Mouse (Mus musculus): ENCODE measurements around the gene Stk36. TPM values are rescaled to one million over a fixed set of nuclear protein-coding genes. Genes with fewer than 3 reads are reported as not detected.

The Stk36 gene
- 4.3 and 4.6 TPM in 2 replicates for polyA plus RNA-seq (2014; fragmentation: Nextera tagmentation; extraction: Ambion mirVana)

DNA sequence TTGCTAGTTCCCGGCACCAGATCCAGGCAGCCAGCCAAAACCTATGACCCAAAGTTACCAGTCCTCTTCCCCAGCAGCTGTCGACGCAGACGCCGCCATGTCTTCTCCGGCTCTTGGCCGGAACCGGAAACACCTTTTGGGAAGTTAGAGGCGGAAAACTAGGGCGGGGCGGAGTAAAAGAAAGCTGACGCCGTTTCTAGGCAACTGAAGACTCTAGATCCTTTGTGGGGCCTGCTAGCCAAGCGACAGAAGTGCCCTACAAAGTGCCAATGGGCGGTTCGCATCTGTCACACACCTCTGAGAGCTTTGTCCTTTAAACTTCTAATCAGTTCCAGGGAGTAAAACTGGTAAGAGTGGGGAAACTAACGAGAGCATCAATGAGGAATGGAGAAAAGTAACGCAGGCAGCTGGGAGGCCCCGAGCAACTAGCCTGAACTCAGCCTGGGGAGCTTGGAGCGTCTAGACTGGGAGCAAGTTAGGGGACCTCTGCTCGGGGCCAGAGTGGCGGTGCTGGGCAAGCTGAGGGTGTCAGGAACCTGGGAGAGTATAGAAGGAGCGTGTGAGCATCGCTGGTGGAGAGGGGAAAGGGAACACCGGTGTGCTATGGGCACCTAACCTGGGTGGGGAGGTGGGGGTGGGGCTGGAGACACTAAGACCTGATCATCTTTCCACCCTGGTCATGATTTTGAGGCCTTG lies at the start of gene Stk36, which contains the start of gene Rnf25:
Gene Stk36 (plus strand): TSS at position 179 of the 696 bp plus-strand sequence.
Gene Rnf25 (minus strand): TSS at position 131 of the 696 bp plus-strand sequence.
- H3K4me3 ChIP-seq (ENCODE audit: low read depth, low read length) = peak within 1 kb of the TSS; percentile 88
- ATAC-seq (replicated peaks; ENCODE audit: insufficient number of reproducible peaks, low FRiP score, low TSS enrichment) = peak; percentile 82
- peak within 1 kb of the TSS; percentile 85 for H3K4me2 ChIP-seq
- 10% methylated on average over 25 of the region's 25 CpGs for WGBS (ENCODE audit: insufficient replicate concordance)
- peaks cover 6% of the 10 kb centered on the region; the same call in 1 of the 2 replicates for H3K4me1 ChIP-seq (ENCODE audit: control insufficient read depth, insufficient read depth, low read length)
- H3K27ac ChIP-seq (ENCODE audit: low read depth, low read length) = 0 out of 2 replicates have a peak within 1 kb of the TSS, but pooled peaks have one; percentile 15
- H3K36me3 ChIP-seq (ENCODE audit: control insufficient read depth, insufficient read depth, low read length) = peaks cover 9% of the 10 kb centered on the region; the same call in 1 of the 2 replicates
- H3K27me3 ChIP-seq (ENCODE audit: control insufficient read depth, insufficient read depth, low read length) = no peaks in the 10 kb centered on the region
- H3K9me3 ChIP-seq (replicated peaks; ENCODE audit: control insufficient read depth, low read length) = no peaks in the 10 kb centered on the region
- peak within 1 kb of the TSS; percentile 88 for H3K9ac ChIP-seq (ENCODE audit: low read depth, low read length)

DNA sequence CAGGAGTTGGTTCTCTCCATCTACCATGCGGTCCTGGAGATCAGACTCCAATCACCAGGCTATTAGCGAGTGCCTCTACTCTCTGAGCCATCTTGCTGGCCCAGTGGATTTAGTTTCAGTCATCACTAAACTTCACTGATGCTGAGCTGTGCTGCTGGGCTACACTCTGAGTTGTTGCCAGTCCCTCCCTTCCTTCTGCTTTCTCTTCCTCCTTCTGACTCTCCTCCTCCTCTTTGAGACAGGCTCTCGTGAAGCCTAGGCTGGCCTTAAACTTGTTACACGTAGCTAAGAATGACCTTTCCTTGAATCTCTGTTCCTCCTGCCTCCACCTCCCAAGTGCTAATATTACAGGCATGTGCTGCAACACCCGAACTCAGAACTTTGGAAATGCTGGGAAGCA lies 42.2 kb upstream of the Stk36 start:
- H3K4me1 ChIP-seq (ENCODE audit: control insufficient read depth, insufficient read depth, low read length) = no peaks in the 10 kb centered on the region
- H3K4me3 ChIP-seq (ENCODE audit: low read depth, low read length) = no peak overlapping the region
- no peaks in the 10 kb centered on the region for H3K9me3 ChIP-seq (replicated peaks; ENCODE audit: control insufficient read depth, low read length)
- ATAC-seq (replicated peaks; ENCODE audit: insufficient number of reproducible peaks, low FRiP score, low TSS enrichment) = no peak
- H3K4me2 ChIP-seq = no peak overlapping the region
- H3K27ac ChIP-seq (ENCODE audit: low read depth, low read length) = no peak overlapping the region
- H3K9ac ChIP-seq (ENCODE audit: low read depth, low read length) = no peak overlapping the region
- no peaks in the 10 kb centered on the region for H3K36me3 ChIP-seq (ENCODE audit: control insufficient read depth, insufficient read depth, low read length)
- WGBS (ENCODE audit: insufficient replicate concordance) = 67% methylated on average over 5 of the region's 5 CpGs
- no peaks in the 10 kb centered on the region for H3K27me3 ChIP-seq (ENCODE audit: control insufficient read depth, insufficient read depth, low read length)

DNA sequence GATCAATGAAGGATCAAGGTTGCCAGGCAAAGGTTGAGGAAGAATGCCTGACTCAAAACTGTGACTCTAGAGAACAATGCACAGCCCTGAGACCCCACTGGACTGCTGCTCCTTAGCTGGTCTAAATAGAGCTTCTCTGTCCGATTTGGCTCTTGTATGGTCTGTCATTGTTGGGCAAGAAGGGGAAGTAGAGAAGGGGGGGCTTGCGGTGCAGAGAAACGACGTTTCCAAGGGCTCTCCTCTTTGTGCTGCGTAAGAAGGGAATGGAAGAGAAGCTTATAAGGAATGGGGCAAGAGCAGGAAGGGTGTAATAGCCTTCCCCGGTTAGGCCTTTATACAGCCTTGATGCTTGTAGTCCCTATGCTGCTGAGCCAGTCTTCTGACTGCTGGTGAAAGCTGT lies 35.4 kb upstream of the Stk36 start:
- Histone ChIP-seq H3K4me2 (no peak overlapping the region), H3K27ac (ENCODE audit: low read depth, low read length) (no peak overlapping the region), H3K27me3 (ENCODE audit: control insufficient read depth, insufficient read depth, low read length) (no peaks in the 10 kb centered on the region), H3K9me3 (replicated peaks; ENCODE audit: control insufficient read depth, low read length) (no peaks in the 10 kb centered on the region), H3K9ac (ENCODE audit: low read depth, low read length) (no peak overlapping the region), H3K4me3 (ENCODE audit: low read depth, low read length) (no peak overlapping the region), H3K4me1 (ENCODE audit: control insufficient read depth, insufficient read depth, low read length) (no peaks in the 10 kb centered on the region), H3K36me3 (ENCODE audit: control insufficient read depth, insufficient read depth, low read length) (peaks cover 21% of the 10 kb centered on the region)
- no peak for ATAC-seq (replicated peaks; ENCODE audit: insufficient number of reproducible peaks, low FRiP score, low TSS enrichment)
- WGBS (ENCODE audit: insufficient replicate concordance) = 93% methylated on average over 6 of the region's 6 CpGs

DNA sequence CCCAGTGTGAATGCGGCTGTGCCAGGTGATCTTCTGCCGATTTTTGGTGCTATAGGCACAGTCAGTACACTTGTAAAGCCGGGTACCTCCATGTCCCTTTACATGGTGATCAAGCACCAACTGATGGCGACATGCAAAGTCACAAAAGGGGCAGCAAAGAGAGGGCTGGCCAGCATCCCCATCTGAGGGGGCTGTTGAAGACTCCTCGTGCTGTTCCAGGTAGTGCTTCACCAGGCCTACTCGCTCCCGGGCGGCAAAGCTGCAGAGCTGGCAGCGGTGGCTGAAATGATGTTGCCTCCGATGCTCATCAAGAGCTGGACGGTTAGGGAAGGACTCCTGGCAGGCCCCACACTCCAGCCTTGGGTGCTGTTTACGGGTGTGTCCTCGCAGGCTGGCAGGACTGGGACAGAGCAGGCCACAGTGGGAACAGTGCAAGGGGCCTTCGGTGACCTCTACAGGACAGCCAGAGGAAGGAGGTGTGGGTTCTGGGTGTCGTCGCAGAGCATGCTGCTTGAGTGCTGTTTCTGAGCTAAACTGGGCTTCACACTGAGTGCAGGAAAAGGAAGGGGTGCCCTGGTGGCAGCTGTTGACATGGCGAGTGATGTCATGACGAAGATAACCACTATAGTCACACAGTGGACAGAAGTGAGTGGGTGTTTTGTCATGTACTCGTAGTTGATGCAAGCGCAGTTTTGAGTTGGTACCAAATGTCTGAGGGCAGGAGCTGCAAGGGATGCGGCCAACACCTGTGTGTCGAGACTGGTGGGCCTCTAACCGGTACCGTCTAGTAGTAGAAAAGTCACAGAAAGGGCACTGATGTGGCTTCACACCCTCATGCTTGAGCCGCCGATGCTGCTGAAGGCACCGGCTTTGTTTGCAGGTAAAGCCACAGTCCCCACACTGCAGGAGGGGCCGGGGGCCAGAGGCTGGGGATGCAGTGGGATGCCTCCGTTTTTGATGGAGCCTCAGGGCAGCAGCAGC lies 31.2 kb upstream of the Stk36 start:
- Histone ChIP-seq H3K4me3 (ENCODE audit: low read depth, low read length) (no peak overlapping the region), H3K4me2 (no peak overlapping the region), H3K36me3 (ENCODE audit: control insufficient read depth, insufficient read depth, low read length) (peaks cover 39% of the 10 kb centered on the region), H3K27me3 (ENCODE audit: control insufficient read depth, insufficient read depth, low read length) (no peaks in the 10 kb centered on the region), H3K4me1 (ENCODE audit: control insufficient read depth, insufficient read depth, low read length) (no peaks in the 10 kb centered on the region), H3K9me3 (replicated peaks; ENCODE audit: control insufficient read depth, low read length) (no peaks in the 10 kb centered on the region), H3K27ac (ENCODE audit: low read depth, low read length) (no peak overlapping the region), H3K9ac (ENCODE audit: low read depth, low read length) (no peak overlapping the region)
- ATAC-seq (replicated peaks; ENCODE audit: insufficient number of reproducible peaks, low FRiP score, low TSS enrichment) = peak; percentile 59
- WGBS (ENCODE audit: insufficient replicate concordance) = 86% methylated on average over 29 of the region's 29 CpGs

DNA sequence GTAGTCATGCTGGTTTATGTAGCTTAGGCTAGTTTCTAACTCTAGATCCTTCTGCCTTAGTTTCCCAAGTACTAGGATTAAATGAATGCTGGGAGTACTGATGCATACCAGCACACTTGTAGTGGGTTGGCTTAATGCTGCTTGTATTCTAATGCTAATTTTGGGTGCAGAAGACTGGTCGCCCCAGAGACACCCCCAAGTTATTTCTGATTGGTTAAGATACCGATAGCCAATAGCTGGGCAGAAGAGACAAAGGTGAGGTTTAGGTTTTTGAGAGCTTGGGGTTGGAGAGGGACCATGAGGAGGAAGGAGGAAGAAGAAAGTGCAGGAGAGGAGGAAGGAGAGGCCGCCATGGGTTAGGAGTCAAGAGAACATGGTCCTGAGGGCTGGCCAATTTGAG lies 18.6 kb upstream of the Stk36 start:
- no peak overlapping the region for H3K27ac ChIP-seq (ENCODE audit: low read depth, low read length)
- no peak overlapping the region for H3K4me3 ChIP-seq (ENCODE audit: low read depth, low read length)
- no peaks in the 10 kb centered on the region for H3K27me3 ChIP-seq (ENCODE audit: control insufficient read depth, insufficient read depth, low read length)
- no peak for ATAC-seq (replicated peaks; ENCODE audit: insufficient number of reproducible peaks, low FRiP score, low TSS enrichment)
- no peak overlapping the region for H3K4me2 ChIP-seq
- H3K36me3 ChIP-seq (ENCODE audit: control insufficient read depth, insufficient read depth, low read length) = peaks cover 7% of the 10 kb centered on the region; the same call in 1 of the 2 replicates
- no peaks in the 10 kb centered on the region for H3K9me3 ChIP-seq (replicated peaks; ENCODE audit: control insufficient read depth, low read length)
- H3K9ac ChIP-seq (ENCODE audit: low read depth, low read length) = no peak overlapping the region
- H3K4me1 ChIP-seq (ENCODE audit: control insufficient read depth, insufficient read depth, low read length) = peaks cover 21% of the 10 kb centered on the region
- WGBS (ENCODE audit: insufficient replicate concordance) = 81% methylated on average over 3 of the region's 3 CpGs

DNA sequence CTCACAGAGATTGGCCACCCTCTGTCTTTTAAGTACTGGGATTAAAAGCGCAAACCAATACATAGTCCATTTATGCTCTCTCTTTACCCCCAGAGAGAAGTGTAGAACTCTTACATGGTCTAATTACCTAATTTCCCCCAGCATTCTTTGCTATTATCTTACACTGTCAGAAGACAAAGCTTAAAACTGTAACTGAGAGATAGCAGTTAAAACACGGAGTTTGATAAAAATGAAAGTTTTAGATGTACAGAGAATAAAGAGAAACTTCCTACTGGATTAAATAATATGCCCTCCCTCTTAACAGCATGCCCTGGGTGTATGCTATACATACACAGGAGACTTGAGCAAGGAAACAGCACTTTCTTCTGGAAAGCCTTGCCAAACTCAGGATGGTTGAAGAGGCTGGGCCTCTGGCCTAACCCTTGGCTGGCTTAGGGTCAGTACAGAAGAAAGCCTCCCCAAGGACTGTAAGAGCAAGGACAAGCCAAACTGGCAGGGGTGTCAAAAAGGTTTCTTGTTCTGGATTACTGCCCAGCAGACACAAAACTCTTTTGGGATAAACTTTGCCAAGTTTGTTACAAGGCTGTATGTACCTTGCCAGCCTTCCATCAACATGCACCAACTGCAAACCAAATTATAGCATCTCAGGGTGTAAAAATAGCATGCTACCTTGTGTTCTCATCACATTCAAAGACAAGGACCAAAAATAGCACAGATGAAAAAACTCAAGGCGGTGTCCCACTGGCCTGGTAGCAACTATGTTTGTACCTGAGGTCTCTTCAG lies 16.4 kb upstream of the Stk36 start:
- Histone ChIP-seq H3K9ac (ENCODE audit: low read depth, low read length) (0 out of 2 replicates have a peak overlapping the region, but pooled peaks have one; percentile 6), H3K4me3 (ENCODE audit: low read depth, low read length) (no peak overlapping the region), H3K27me3 (ENCODE audit: control insufficient read depth, insufficient read depth, low read length) (no peaks in the 10 kb centered on the region), H3K4me2 (peak overlapping the region; percentile 17; the same call in 1 of the 2 replicates), H3K4me1 (ENCODE audit: control insufficient read depth, insufficient read depth, low read length) (peaks cover 21% of the 10 kb centered on the region), H3K36me3 (ENCODE audit: control insufficient read depth, insufficient read depth, low read length) (0 out of 2 replicates have a peak, but pooled peaks cover 3% of the 10 kb centered on the region), H3K27ac (ENCODE audit: low read depth, low read length) (no peak overlapping the region), H3K9me3 (replicated peaks; ENCODE audit: control insufficient read depth, low read length) (no peaks in the 10 kb centered on the region)
- no peak for ATAC-seq (replicated peaks; ENCODE audit: insufficient number of reproducible peaks, low FRiP score, low TSS enrichment)
- 73% methylated on average over 3 of the region's 3 CpGs for WGBS (ENCODE audit: insufficient replicate concordance)

DNA sequence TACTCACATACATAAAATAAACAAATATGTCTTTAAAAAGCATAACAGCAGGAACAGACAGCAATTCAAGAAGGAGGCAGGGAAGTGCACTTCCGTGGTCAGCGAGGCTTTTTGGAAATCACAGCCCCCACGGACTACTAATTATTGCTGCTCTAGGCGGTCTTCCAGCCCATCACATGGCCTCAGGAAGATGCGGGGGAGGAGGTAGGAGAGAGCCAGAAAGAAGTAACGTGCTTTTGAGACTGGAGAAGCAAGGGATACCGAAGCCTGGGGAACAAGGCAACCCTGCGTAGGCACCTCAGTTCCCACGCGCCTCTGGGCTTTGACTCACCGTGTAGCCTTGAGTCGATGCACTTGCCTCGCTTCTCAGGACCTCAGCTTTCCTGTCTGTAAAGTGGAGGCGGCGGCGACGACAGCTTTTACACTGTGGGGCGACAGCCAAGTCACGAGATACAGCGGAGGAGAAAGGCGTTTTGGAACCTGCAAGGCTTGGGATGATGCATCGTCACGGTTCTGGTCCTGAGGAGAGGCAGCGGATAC lies 13.9 kb upstream of the Stk36 start:
- Histone ChIP-seq H3K9ac (ENCODE audit: low read depth, low read length) (peak overlapping the region; percentile 81), H3K27ac (ENCODE audit: low read depth, low read length) (peak overlapping the region; percentile 70), H3K4me2 (peak overlapping the region; percentile 95), H3K27me3 (ENCODE audit: control insufficient read depth, insufficient read depth, low read length) (no peaks in the 10 kb centered on the region), H3K4me1 (ENCODE audit: control insufficient read depth, insufficient read depth, low read length) (peaks cover 21% of the 10 kb centered on the region), H3K9me3 (replicated peaks; ENCODE audit: control insufficient read depth, low read length) (no peaks in the 10 kb centered on the region), H3K36me3 (ENCODE audit: control insufficient read depth, insufficient read depth, low read length) (peaks cover 14% of the 10 kb centered on the region; the same call in 1 of the 2 replicates), H3K4me3 (ENCODE audit: low read depth, low read length) (peak overlapping the region; percentile 75)
- ATAC-seq (replicated peaks; ENCODE audit: insufficient number of reproducible peaks, low FRiP score, low TSS enrichment) = no peak
- 1% methylated on average over 24 of the region's 24 CpGs for WGBS (ENCODE audit: insufficient replicate concordance)
